Mouse (Mus musculus) cerebellum, postnatal 14 days (tissue): ENCODE measurements around the gene Fxr1.
"Not testable (repeated sequence)": the region's sequence is repeated elsewhere in the genome, so short reads cannot be mapped to it uniquely, and the experiment has no call there.

Experiments
- DNase-seq, 2 experiments: peaks; one replicate each; pipeline ENCODE4 v3.0.0; 2021; ENCODE audit warnings: mixed read lengths in 2 of 2

Gene Fxr1

GRCm38 (mm10) chr3:34068943-34069342, 49.2 kb downstream of the Fxr1 start:
- not testable (repeated sequence) for DNase-seq

DNA sequence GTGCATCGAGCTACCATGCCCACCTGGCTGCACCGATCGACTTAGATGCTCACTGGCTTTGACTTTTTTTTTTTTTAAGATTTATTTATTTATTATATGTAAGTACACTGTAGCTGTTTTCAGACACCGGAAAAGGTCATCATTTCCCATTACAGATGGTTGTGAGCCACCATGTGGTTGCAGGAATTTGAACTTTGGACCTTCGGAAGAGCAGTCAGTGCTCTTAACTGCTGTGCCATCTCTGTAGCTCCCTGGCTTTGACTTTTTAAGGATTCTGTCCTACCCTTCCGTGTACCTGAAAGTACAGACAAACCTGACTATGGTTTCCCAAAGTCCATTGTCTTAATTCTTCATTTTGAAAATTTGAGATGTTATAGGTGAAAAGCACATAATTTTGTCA, 53.0 kb downstream of the Fxr1 start:
- no peak for DNase-seq

DNA sequence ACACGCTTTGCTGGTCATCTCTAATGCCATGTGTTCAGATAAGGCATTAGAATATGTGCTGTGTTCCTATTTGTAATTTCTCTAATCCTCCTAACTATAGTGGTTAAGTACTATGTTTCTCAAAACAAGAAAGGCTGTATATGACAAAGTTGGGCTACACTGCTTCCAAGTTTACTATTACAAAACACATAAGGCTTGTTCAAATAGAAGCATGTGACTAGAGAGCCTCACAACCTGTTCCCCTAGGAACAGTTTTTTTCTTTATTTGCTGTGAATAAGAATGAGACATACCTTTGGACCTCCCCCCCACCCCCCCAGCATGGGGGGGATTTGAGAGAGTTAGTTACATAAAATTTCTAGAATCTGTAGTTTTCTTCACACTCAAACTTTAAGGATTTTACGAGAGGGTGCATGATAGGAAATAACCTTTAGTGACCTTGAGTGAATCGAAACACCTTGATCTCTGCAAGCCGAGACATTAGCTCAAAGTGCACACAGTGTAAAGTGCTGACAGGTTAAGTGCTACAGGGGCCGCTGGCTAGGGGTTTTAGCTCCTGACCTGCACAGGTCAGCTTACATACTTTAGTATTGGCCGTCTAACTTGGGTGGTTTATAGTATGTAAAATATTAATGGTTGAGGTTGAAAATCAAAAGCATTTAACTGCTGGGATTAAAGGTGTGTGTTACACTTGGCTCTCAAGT, 56.5 kb downstream of the Fxr1 start:
- DNase-seq: no peak

- peak; percentile 94 to 96 for DNase-seq
These were observed 61.3 kb downstream of the Fxr1 start, which contains the start of gene Dnajc19 for GRCm38 (mm10) chr3:34080900-34081662. Dnajc19 (minus strand) TSS chr3:34081321.

DNA sequence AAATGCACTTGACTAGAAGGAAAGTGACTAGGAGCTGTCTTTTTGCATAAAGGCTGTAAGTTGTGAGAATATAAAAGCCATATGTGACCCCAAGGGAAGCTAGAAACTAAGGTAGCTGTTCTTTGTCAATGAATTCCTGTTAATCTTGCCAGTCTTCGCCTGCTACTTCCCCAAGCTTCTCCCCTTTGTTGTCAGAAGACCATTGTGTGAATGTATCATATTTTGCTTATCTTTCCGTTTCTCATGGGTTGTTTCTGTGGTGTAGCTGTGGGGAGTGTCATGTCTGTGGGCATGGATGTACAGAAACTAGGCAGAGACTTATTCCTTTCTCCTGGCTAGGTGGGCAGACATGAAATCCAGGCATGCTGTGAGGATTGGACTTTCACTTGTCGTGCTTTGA, 62.2 kb downstream of the Fxr1 start:
- no peak for DNase-seq

GRCm38 (mm10) chr3:34083655-34084054, 63.9 kb downstream of the Fxr1 start:
- DNase-seq: no peak

DNA sequence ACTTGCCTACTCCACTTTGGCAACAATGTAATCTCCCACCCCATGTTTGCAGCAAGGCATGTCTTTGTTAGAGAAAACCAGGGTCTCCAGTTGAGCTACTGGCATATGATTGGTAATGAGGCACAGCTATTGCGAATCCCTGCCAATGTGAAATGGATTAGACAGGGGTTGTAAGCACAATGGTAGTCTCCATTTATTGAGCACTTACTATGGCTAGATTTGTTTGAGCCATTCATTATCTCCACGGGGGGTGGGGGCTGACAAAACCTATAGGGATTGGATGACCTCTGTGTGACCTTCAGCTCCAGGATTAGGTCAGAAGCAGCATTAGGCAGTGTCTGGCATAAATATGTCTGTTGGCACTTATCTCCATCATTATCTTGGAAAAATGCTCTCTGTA, 83.1 kb downstream of the Fxr1 start:
- no peak for DNase-seq

DNA sequence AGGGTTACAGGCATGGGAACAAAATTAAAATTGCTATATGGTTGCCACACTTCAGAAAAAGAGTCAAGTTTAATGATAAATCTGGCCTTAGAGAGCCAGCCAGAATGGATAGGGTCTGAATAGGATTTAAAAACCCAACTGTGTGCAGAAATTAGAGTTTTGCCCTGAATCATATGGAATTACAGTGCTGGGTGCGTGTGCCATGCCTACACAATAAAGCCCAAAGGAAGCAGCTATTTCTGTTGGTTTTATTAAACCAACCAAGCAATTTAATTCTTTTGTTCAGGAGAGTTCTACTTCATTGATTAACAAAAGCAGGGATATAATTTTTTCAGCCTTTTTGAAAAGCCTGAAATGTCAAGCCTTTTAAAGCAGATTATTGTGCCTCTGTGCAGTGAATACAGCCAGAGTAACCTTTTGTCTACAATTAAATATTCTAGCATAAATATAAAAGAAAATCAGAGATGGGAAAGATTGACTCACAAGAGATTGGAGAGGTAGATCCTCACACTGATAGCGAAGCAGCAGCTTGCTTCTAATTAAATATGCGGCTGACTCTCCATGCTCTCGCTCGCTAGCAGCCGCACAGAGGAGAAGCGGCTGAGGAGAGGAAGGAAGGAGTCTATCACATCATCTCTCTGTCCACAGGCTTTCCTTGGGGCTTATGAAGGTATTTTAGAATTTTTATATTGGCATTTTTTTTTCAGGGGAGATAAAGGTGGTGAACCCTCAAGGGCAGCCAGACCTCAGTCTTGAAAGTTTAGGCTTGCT, 84.3 kb downstream of the Fxr1 start:
- no peak for DNase-seq

GRCm38 (mm10) chr3:34106421-34106820, 86.7 kb downstream of the Fxr1 start:
- no peak for DNase-seq

DNA sequence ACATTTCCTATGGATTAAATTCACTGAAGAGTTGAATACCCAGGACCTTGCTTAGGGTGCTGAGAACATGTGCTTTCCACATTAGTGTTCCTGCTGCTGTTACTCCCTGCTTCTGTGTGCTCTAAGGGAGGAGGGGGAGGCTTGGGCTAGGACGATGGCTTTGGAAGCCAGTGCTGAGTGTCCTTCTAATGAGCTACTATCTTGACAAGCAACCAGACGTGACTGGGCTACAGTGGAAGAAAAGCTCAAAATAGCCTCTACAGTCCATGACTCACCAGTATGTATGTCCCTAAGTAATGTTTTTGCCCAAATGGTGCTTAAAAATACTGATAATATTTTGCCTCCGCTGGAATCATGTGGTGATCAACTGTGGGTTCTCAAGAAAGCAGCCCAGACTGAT, 87.9 kb downstream of the Fxr1 start:
- DNase-seq: no peak

DNA sequence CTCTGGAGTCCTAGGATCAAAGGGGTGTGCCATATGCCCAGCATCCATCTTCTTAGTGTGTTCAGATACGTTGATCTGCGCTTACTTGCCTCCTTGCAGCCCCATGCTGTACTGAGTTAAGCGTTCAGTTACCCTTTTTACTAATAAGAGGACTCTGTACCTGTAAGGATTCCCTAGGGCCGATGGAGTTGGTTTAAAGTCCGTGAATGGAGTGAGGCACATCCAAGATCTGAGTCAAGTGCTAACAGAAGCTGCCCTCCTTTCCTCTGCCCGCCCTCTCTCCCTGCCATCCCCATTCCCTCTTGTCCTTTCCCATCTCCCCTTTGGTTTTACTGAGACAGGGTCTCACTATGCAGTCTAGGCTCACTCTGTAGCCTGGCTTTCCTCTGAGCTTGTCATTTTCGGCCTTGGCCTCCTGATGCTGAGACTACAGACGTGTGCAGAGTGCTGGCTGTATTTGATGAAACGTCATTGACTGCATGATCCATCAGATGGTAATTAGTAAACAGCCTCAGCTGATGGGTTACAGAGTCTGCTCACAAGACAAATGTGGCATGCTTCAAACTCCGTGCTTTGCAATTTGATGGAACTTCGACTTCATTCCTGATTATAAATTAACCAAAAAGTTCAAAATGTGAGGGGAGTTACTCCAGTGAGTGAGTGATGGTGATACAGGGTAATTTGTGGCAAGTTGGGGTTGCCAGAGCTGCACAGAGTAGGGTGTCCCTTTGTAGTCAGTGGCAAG, 92.4 kb downstream of the Fxr1 start:
- no peak for DNase-seq

GRCm38 (mm10) chr3:34115806-34116205, 96.1 kb downstream of the Fxr1 start:
- DNase-seq: no peak

GRCm38 (mm10) chr3:34119869-34120268, 100.1 kb downstream of the Fxr1 start:
- no peak for DNase-seq
